Mouse (Mus musculus): ENCODE data around the gene Ccdc102a. TPM values are rescaled to one million over a fixed set of nuclear protein-coding genes. Genes with fewer than 3 reads are reported as not detected.

Ccdc102a gene
- polyA plus RNA-seq, 1 experiment: 28.1 TPM

- Histone ChIP-seq H3K4me3 (ENCODE audit: insufficient read depth, poor library complexity, severe bottlenecking) (no peak overlapping the region), H3K36me3 (ENCODE audit: control insufficient read depth, insufficient read depth) (peaks cover 11% of the 10 kb centered on the region)
Measured at GRCm38 (mm10) chr8:94903709-94904108, 14.2 kb downstream of the Ccdc102a start.

GRCm38 (mm10) chr8:94901031-94901430 lies 16.9 kb downstream of the Ccdc102a start:
- H3K27me3 ChIP-seq (ENCODE audit: control insufficient read depth, insufficient read depth, insufficient read length): peaks cover under 1% of the 10 kb centered on the region
- H3ac ChIP-seq (ENCODE audit: control insufficient read depth, insufficient read length, low read depth): no peak overlapping the region
- peaks cover 2% of the 10 kb centered on the region for H3K36me3 ChIP-seq (ENCODE audit: control insufficient read depth, insufficient read depth)
- no peaks in the 10 kb centered on the region for H3K79me3 ChIP-seq (ENCODE audit: low read depth)
- no peak overlapping the region for H3K4me3 ChIP-seq (ENCODE audit: insufficient read depth, poor library complexity, severe bottlenecking)
- H3K79me2 ChIP-seq (ENCODE audit: control insufficient read depth, insufficient read depth): no peaks in the 10 kb centered on the region
- TF ChIP-seq CEBPB (IDR thresholded peaks at IDR 0.05; ENCODE audit: low read depth): no peak
- no peak for TF ChIP-seq CTCF (IDR thresholded peaks at IDR 0.05; ENCODE audit: control insufficient read depth, insufficient read depth, insufficient read length)
- no peak for TF ChIP-seq USF1 (IDR thresholded peaks at IDR 0.05; ENCODE audit: low read depth)
- no peak for TF ChIP-seq FOSL1 (IDR thresholded peaks at IDR 0.05; ENCODE audit: insufficient read depth, low read length, poor library complexity, severe bottlenecking)
- no peak for TF ChIP-seq MAX (IDR thresholded peaks at IDR 0.05)
- no peak for TF ChIP-seq MYOD1 (IDR thresholded peaks at IDR 0.05; ENCODE audit: control insufficient read depth, insufficient read length, low read depth)
- TF ChIP-seq MYOG (IDR thresholded peaks at IDR 0.05; ENCODE audit: control insufficient read depth, extremely low read depth, insufficient read length): no peak

More at GRCm38 (mm10) chr8:94903709-94904108, 14.2 kb downstream of the Ccdc102a start:
- Histone ChIP-seq H3K27me3 (ENCODE audit: control insufficient read depth, insufficient read depth, insufficient read length) (no peaks in the 10 kb centered on the region), H3K79me2 (ENCODE audit: control insufficient read depth, insufficient read depth) (no peaks in the 10 kb centered on the region), H3ac (ENCODE audit: control insufficient read depth, insufficient read length, low read depth) (no peak overlapping the region), H3K79me3 (ENCODE audit: low read depth) (no peaks in the 10 kb centered on the region)
- no peak for TF ChIP-seq CTCF (IDR thresholded peaks at IDR 0.05; ENCODE audit: control insufficient read depth, insufficient read depth, insufficient read length)
- no peak for TF ChIP-seq CEBPB (IDR thresholded peaks at IDR 0.05; ENCODE audit: low read depth)
- no peak for TF ChIP-seq FOSL1 (IDR thresholded peaks at IDR 0.05; ENCODE audit: insufficient read depth, low read length, poor library complexity, severe bottlenecking)
- TF ChIP-seq USF1 (IDR thresholded peaks at IDR 0.05; ENCODE audit: low read depth): no peak
- TF ChIP-seq MYOD1 (IDR thresholded peaks at IDR 0.05; ENCODE audit: control insufficient read depth, insufficient read length, low read depth): no peak
- no peak for TF ChIP-seq MYOG (IDR thresholded peaks at IDR 0.05; ENCODE audit: control insufficient read depth, extremely low read depth, insufficient read length)
- no peak for TF ChIP-seq MAX (IDR thresholded peaks at IDR 0.05)

GRCm38 (mm10) chr8:94900617-94901016 lies 17.3 kb downstream of the Ccdc102a start:
- no peaks in the 10 kb centered on the region for H3K79me2 ChIP-seq (ENCODE audit: control insufficient read depth, insufficient read depth)
- H3K79me3 ChIP-seq (ENCODE audit: low read depth): no peaks in the 10 kb centered on the region
- peak; percentile 7 for TF ChIP-seq MYOD1 (IDR thresholded peaks at IDR 0.05; ENCODE audit: control insufficient read depth, insufficient read length, low read depth)
- TF ChIP-seq FOSL1 (IDR thresholded peaks at IDR 0.05; ENCODE audit: insufficient read depth, low read length, poor library complexity, severe bottlenecking): no peak
- H3K4me3 ChIP-seq (ENCODE audit: insufficient read depth, poor library complexity, severe bottlenecking): no peak overlapping the region
- peaks cover 4% of the 10 kb centered on the region for H3K27me3 ChIP-seq (ENCODE audit: control insufficient read depth, insufficient read depth, insufficient read length)
- no peaks in the 10 kb centered on the region for H3K36me3 ChIP-seq (ENCODE audit: control insufficient read depth, insufficient read depth)
- H3ac ChIP-seq (ENCODE audit: control insufficient read depth, insufficient read length, low read depth): no peak overlapping the region

- Histone ChIP-seq H3K36me3 (ENCODE audit: control insufficient read depth, insufficient read depth) (no peaks in the 10 kb centered on the region), H3K79me2 (ENCODE audit: control insufficient read depth, insufficient read depth) (no peaks in the 10 kb centered on the region), H3ac (ENCODE audit: control insufficient read depth, insufficient read length, low read depth) (no peak overlapping the region), H3K79me3 (ENCODE audit: low read depth) (no peaks in the 10 kb centered on the region), H3K4me3 (ENCODE audit: insufficient read depth, poor library complexity, severe bottlenecking) (no peak overlapping the region), H3K27me3 (ENCODE audit: control insufficient read depth, insufficient read depth, insufficient read length) (peaks cover 11% of the 10 kb centered on the region)
- no peak for TF ChIP-seq MAX (IDR thresholded peaks at IDR 0.05)
- no peak for TF ChIP-seq MYOD1 (IDR thresholded peaks at IDR 0.05; ENCODE audit: control insufficient read depth, insufficient read length, low read depth)
- no peak for TF ChIP-seq CEBPB (IDR thresholded peaks at IDR 0.05; ENCODE audit: low read depth)
- no peak for TF ChIP-seq CTCF (IDR thresholded peaks at IDR 0.05; ENCODE audit: control insufficient read depth, insufficient read depth, insufficient read length)
- no peak for TF ChIP-seq MYOG (IDR thresholded peaks at IDR 0.05; ENCODE audit: control insufficient read depth, extremely low read depth, insufficient read length)
- TF ChIP-seq USF1 (IDR thresholded peaks at IDR 0.05; ENCODE audit: low read depth): no peak
Measured at GRCm38 (mm10) chr8:94899262-94899661, 18.6 kb downstream of the Ccdc102a start.

- Histone ChIP-seq H3ac (ENCODE audit: control insufficient read depth, insufficient read length, low read depth) (no peak overlapping the region), H3K4me3 (ENCODE audit: insufficient read depth, poor library complexity, severe bottlenecking) (no peak overlapping the region), H3K79me2 (ENCODE audit: control insufficient read depth, insufficient read depth) (no peaks in the 10 kb centered on the region), H3K79me3 (ENCODE audit: low read depth) (no peaks in the 10 kb centered on the region), H3K27me3 (ENCODE audit: control insufficient read depth, insufficient read depth, insufficient read length) (peaks cover 29% of the 10 kb centered on the region), H3K36me3 (ENCODE audit: control insufficient read depth, insufficient read depth) (no peaks in the 10 kb centered on the region)
- TF ChIP-seq CTCF (IDR thresholded peaks at IDR 0.05; ENCODE audit: control insufficient read depth, insufficient read depth, insufficient read length): no peak
- no peak for TF ChIP-seq FOSL1 (IDR thresholded peaks at IDR 0.05; ENCODE audit: insufficient read depth, low read length, poor library complexity, severe bottlenecking)
- TF ChIP-seq MAX (IDR thresholded peaks at IDR 0.05): no peak
- TF ChIP-seq MYOD1 (IDR thresholded peaks at IDR 0.05; ENCODE audit: control insufficient read depth, insufficient read length, low read depth): no peak
- TF ChIP-seq CEBPB (IDR thresholded peaks at IDR 0.05; ENCODE audit: low read depth): no peak
Measured at GRCm38 (mm10) chr8:94892917-94893316, 25.0 kb downstream of the Ccdc102a start.

- Histone ChIP-seq H3K4me3 (ENCODE audit: insufficient read depth, poor library complexity, severe bottlenecking) (no peak overlapping the region), H3K36me3 (ENCODE audit: control insufficient read depth, insufficient read depth) (no peaks in the 10 kb centered on the region), H3K79me3 (ENCODE audit: low read depth) (no peaks in the 10 kb centered on the region), H3K79me2 (ENCODE audit: control insufficient read depth, insufficient read depth) (no peaks in the 10 kb centered on the region), H3ac (ENCODE audit: control insufficient read depth, insufficient read length, low read depth) (no peak overlapping the region), H3K27me3 (ENCODE audit: control insufficient read depth, insufficient read depth, insufficient read length) (peaks cover 35% of the 10 kb centered on the region)
- no peak for TF ChIP-seq MYOG (IDR thresholded peaks at IDR 0.05; ENCODE audit: control insufficient read depth, extremely low read depth, insufficient read length)
- no peak for TF ChIP-seq CTCF (IDR thresholded peaks at IDR 0.05; ENCODE audit: control insufficient read depth, insufficient read depth, insufficient read length)
- TF ChIP-seq FOSL1 (IDR thresholded peaks at IDR 0.05; ENCODE audit: insufficient read depth, low read length, poor library complexity, severe bottlenecking): no peak
- no peak for TF ChIP-seq MAX (IDR thresholded peaks at IDR 0.05)
- TF ChIP-seq USF1 (IDR thresholded peaks at IDR 0.05; ENCODE audit: low read depth): no peak
- TF ChIP-seq MYOD1 (IDR thresholded peaks at IDR 0.05; ENCODE audit: control insufficient read depth, insufficient read length, low read depth): no peak
- TF ChIP-seq CEBPB (IDR thresholded peaks at IDR 0.05; ENCODE audit: low read depth): no peak
Measured at GRCm38 (mm10) chr8:94888383-94889036, 29.4 kb downstream of the Ccdc102a start.

All from C2C12 (cell line).